Mouse (Mus musculus) cerebellum, adult 9-10 months (tissue): ENCODE measurements around the gene Olfr798.

Experiments
- DNase-seq: peaks from one replicate; pipeline ENCODE4 v3.0.0; 2022

Gene Olfr798

DNA sequence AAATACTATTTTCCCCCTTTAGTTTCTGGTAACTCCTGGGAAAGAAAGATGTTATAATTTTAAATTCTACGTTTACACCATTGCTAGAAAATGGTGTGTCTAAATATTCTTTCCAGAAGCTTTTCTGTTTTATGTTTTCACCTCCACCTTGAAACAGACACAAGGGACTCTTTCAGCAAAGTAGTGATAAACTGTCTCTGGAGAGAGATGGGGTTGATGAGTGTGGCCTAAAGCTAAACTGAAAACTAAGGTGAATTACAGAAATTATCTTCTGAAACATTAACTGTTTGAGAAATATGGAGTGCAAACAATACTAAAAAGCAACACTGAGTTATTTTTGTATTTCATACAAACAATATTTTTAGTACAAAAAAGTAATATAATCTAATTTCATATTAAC is at the start of gene Olfr798:
Gene Olfr798, minus strand, starts transcription at position 101 of the 400 bp plus-strand sequence.
- DNase-seq: no peak

DNA sequence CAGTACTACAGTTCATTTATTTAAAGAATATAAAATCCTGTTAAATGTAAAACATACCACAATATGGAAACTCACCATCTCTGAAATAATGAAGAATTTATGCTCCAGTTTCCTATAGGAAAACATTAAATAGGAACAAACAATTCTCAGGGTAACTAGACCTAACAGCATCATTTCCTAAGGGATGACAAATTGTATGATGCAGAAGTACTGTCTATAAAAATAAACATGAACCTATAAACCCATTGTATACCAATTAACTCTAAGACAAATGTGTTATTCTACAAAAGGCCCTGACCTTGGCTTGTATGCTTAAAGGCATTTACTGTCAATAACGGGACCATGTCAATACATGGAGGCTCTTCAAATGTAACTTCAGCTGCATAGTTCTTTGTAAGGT is 46.0 kb upstream of the Olfr798 start, which contains the start of gene Olfr801:
Gene Olfr801, minus strand, starts transcription at position 101 of the 400 bp plus-strand sequence.
- no peak for DNase-seq

DNA sequence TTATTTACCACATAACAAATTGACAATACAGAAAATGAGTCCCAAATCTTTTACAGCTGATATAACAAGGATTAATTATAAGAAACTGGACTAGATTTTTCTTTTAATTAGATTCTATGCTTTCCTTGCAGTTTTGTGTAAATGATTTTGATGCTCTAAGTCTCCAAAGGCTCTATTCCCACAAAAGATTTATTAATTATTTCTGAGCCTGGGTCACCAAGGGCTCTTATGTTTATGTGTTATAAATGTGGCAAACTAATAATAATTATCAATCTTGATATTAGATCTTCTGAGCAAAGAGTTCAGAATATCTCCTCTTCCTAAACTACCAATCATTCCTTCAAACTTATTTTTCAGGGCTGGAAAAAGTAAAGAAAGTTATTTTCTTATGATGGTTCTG is 29.7 kb upstream of the Olfr798 start, which contains the start of gene Olfr800:
Gene Olfr800, plus strand, starts transcription at position 301 of the 400 bp plus-strand sequence.
- DNase-seq: no peak

DNA sequence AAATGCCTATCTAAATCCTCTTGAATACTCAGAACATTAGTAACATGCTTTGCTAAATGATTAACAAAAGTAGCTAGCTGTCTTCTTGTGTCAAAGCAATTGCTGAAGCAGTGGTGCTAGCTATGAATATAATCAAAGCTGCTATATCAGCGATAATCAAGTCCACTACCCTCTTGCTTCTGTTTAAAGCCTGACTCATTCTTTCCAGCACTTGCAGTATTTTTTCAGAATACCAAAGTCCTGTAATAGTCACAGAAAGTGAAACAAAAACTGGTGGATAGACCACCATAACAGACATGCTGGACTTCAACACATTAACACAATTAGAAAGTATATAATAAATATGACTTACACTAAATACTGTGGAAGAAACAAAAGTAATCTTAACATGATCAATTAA is 24.0 kb upstream of the Olfr798 start:
- DNase-seq: no peak

DNA sequence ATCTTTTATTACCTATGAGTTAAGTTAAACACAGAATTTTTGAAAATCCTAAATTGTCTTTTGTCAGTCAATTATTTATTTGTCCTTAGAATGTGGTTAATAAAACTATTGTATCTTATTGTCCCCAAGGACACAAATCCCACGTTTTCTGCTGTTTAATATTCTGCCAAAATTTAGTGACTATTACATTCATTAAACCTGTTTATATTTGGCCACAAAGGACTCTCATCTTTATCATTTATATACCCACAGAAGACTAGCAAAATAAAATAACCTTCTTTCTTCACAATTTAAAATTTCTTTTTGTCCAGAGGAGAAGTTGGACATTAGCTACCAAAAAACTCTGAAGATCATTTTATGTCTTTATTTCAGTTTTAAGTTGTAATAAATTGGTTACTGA is 9.4 kb upstream of the Olfr798 start, which contains the start of gene Olfr799:
Gene Olfr799, plus strand, starts transcription at position 301 of the 400 bp plus-strand sequence.
- DNase-seq: no peak

DNA sequence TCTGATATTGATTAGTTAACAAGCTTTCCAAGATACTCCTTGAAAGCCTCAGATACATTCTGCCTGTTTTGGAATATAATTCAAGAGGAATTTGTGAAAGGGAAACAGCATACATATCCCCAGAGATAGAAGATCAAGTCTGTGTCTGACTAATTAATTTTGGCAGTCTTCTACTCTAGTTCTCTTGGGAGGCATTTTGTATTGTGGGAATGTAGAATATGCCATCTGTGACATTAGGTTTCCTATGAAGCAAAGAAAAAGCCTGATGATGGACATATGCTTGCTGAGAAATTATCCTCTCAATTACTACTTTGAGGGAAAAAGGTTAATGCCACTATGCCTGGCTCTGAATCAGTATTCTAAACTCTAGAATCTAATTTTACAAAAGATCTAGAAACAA is 4.5 kb downstream of the Olfr798 start:
- DNase-seq: no peak

DNA sequence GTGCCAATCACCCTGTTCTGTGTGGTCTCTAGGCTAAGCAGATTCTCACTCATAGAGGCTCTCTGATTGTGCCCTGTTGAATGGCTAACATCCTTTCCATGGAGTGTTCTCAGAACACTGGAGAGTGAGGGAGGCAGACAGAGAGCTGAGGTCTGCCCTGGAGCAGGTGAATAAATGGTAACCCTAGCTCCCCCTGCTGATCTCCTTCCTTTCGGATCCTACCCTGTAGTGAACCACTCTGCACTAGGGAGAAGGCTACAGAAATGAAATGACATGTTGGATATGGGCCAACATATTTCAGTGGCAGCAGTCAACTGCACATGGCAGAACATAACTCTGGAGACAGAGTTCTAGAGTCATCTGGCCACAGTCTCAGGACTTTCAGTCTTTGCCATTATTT is 6.0 kb downstream of the Olfr798 start:
- no peak for DNase-seq

DNA sequence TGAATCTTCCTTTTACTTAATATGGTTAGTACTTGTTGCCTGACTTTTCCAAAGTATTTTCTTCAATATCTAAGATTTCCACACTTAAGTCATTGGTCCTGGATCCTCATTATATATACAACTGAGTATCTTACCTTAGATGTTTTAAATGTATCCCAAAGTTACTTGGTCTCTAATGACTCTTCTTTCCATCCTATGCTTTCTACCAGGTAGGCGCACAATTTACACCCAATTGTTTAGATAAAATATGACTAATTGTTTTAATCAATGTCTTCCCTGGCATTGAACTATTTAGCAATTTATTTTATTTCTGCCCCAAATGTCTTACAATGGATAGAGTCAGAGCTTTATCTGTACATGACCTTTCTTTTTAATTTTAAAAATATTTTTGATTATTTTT is 15.3 kb downstream of the Olfr798 start, which contains the start of gene Olfr796:
Gene Olfr796, minus strand, starts transcription at position 101 of the 400 bp plus-strand sequence.
- DNase-seq: no peak

DNA sequence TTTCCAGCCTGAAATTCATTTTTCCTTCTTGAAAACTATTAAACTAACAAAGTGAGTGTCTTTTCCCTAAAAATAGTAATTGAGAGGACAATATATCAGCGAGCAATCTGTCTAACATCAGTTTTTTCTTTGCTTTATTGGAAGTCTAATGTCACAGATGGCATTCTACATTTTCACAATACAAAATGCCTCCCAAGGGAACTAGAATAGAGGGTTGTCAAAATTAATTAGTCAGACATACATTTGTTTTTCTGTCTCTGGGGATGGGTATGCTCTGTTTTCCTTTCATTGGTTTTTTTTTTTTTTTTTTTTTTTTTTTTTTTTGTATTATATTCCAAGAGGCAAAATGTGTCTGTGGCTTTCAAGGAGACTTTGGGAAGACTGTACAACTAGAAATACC is 50.7 kb downstream of the Olfr798 start:
- no peak for DNase-seq
